Mouse (Mus musculus) heart, adult 8-10 months (tissue): ENCODE measurements at regions not wholly inside any gene's neighbourhood (a gene's known extent, or its start where the extent isn't known, plus 50 kb on each side); places are given as distances from the start of the nearest gene placed in this dataset.
A peak's percentile ranks its signal among the peaks of the same experiment; 100 is the strongest.

Source experiments
- DNase-seq: peaks from one replicate; pipeline ENCODE4 v3.0.0; 2022; ENCODE audit warnings: low spot score

GRCm38 (mm10) chr12:52622398-52622797, 76.8 kb upstream of the Akap6 start:
- no peak for DNase-seq

- DNase-seq: no peak
Measured at GRCm38 (mm10) chr12:52623416-52624108, 75.6 kb upstream of the Akap6 start.

- DNase-seq: no peak
Measured at GRCm38 (mm10) chr12:52624871-52625270, 74.3 kb upstream of the Akap6 start.

- DNase-seq: no peak
Measured at GRCm38 (mm10) chr12:52628771-52629170, 70.4 kb upstream of the Akap6 start.

DNA sequence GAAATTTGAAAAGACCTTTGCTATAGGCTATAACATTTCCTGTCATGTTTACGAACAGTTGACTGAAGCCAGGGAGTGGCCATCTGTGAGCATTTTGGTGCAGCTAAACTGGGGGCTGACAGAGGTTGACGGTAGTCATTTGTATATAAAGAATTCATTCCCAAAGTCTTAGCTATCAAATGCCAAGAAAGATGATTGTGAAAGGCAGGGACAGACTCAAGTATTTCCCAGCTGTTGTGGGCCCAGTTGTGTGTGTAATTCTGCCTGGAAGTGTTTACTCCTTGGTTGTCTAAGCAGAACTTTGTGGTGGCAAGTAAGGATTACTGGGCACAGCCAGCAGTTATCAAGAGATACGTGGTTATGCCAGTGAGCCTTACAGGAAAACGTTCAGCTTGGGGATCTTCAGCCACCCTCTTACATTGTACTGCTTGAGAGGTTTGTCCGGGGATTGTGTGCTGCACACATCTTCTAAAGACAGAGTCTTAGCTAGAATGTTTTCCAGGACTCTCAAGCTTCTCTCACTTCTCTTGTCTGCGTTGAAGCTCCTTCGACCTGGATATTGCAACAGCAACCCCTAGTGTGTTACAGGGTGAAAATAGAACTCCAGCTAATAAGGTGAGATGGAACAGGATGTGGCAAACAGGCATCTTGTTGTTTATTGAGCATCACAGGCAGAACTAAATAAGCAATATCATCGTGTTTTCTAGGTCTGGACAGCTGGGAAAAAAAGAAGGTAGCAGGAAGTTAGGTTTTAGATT, 63.9 kb upstream of the Akap6 start:
- no peak for DNase-seq

GRCm38 (mm10) chr12:52636186-52636881, 62.8 kb upstream of the Akap6 start:
- DNase-seq: no peak

DNA sequence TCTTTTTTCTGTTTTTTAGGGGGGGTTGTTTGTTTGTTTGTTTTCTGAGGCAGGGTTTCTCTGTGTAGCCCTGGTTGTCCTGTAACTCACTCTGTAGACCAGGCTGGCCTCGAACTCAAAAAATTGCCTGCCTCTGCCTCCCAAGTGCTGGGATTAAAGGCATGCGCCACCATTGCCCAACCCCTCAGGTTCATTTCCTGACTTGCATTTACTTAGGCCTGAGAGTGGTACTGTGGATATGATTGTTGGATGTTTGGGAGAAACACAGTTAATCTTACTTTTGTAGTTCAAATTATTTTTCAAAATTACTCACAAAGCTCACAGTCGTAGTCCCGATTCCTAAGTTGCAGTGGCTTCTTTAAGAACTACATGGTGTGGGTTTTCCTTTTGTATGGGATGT, 62.3 kb upstream of the Akap6 start:
- DNase-seq: no peak

GRCm38 (mm10) chr12:52637506-52638249, 61.5 kb upstream of the Akap6 start:
- peak; percentile 24 for DNase-seq

- no peak for DNase-seq
Measured at GRCm38 (mm10) chr12:52638461-52638860, 60.7 kb upstream of the Akap6 start.

DNA sequence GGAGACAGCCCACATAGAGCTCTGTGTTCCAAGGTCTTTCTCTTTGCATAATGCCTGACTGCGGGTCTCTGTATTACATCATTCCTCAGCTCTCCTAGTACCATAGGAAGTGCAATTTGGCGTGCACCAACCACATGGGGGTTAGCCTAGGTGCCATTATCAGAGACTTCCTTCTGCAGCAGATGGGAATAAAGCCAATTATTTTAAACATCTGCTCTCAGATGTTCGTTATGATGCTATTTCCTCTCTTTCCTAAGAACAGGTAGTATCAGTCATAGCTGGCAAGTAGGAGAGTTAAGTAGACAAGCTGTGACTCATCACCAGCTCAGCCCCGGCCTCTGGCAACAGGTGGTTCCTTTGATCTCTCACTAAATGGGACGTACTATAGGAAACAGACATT, 55.1 kb upstream of the Akap6 start:
- no peak for DNase-seq
